Mouse (Mus musculus) testis, adult 2 months (tissue): ENCODE measurements around the gene Spg21.

ENCODE experiments used
- CTCF ChIP-seq: fragments of 200-500 bp; IDR thresholded peaks from 2 replicates; pipeline ENCODE4 v1.5.1; 2012; ENCODE audit warnings: low read depth, mild to moderate bottlenecking, inconsistent platforms, low read length, moderate library complexity; ENCODE audit not compliant: control insufficient read depth, insufficient read depth, insufficient replicate concordance
- POLR2A ChIP-seq: fragments of 200-500 bp; IDR thresholded peaks from 2 replicates; pipeline ENCODE4 v1.6.1; 2012; ENCODE audit warnings: low read depth, mild to moderate bottlenecking, inconsistent platforms, low read length, moderate library complexity; ENCODE audit not compliant: control insufficient read depth

DNA sequence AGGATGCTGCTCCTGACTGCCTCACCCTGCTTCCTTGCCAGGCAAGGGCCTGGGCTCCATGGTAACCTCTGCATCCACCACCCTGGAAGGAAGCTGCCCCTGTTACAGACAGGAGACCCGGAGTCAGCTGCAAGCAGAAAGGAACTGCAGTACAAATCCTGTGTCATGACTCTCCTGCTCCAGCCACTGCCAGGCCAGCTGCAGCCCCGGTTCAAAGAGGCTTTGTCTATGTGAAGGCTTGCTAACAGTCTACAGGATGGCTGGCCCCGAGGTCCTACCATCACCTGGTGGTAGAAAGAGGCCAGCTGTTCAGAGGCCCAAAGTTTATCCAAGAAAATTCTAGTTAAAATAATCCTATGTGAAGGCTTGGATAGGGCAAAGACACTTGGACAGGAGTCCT is 49.4 kb upstream of the Spg21 start:
- TF ChIP-seq CTCF (no peak), POLR2A (no peak)
